Comparison of ENCODE assay signal across 19 mouse cellular contexts in genomic region chr1:172711962-172712361, GRCm38 (mm10). TPM values are rescaled to one million over a fixed set of nuclear protein-coding genes. Genes with fewer than 3 reads are reported as not detected.
DNase-seq lines count a peak whose midpoint lies in the region; ATAC-seq and TF ChIP-seq lines count a peak whose summit lies in the region.
"Had no signal": no experiment of that assay in that cellular context is flagged by ENCODE, and none has a peak within 500 bp of the region (broad histone marks: within the 10 kb centered on the region; RNA-seq: fewer than 3 reads in every experiment).

No protein-coding gene starts in this region.

- H3K9me3 ChIP-seq in heart, embryonic 10.5 days: no peaks in the 10 kb centered on the region
- no peaks in the 10 kb centered on the region for H3K9me3 ChIP-seq in kidney, embryonic 16.5 days (ENCODE audit: low read length)
- H3K9me3 ChIP-seq: forebrain, embryonic 10.5 days had no signal

- 0 out of 2 replicates have a peak, but pooled peaks cover 4% of the 10 kb centered on the region for H3K27me3 ChIP-seq in heart, embryonic 10.5 days (ENCODE audit: insufficient read depth, poor library complexity, severe bottlenecking)
- no peaks in the 10 kb centered on the region for H3K27me3 ChIP-seq in kidney, embryonic 16.5 days (ENCODE audit: insufficient read depth, low read length)
- no peaks in the 10 kb centered on the region for H3K27me3 ChIP-seq in kidney, adult 2 months (replicated peaks; ENCODE audit: control insufficient read depth, insufficient read depth, low read length)

- no peak overlapping the region for H3K4me3 ChIP-seq in heart, embryonic 10.5 days
- H3K4me3 ChIP-seq in kidney, embryonic 16.5 days (ENCODE audit: low read length): no peak overlapping the region
- H3K4me3 ChIP-seq in kidney, adult 2 months (ENCODE audit: insufficient read depth, low read depth, low read length): no peak overlapping the region
- H3K4me3 ChIP-seq: forebrain, embryonic 10.5 days; left cerebral cortex, adult 2 months had no signal

- TF ChIP-seq POLR2A in kidney, adult 2 months (IDR thresholded peaks at IDR 0.05; ENCODE audit: low read depth, low read length): no peak

- H3K9ac ChIP-seq in kidney, embryonic 16.5 days (replicated peaks; ENCODE audit: low read length): no peak overlapping the region
- H3K9ac ChIP-seq: hindbrain, embryonic 14.5 days; liver, embryonic 14.5 days had no signal

- no peak overlapping the region for H3K4me2 ChIP-seq in kidney, embryonic 16.5 days (replicated peaks; ENCODE audit: low read depth, low read length)
- H3K4me2 ChIP-seq: hindbrain, embryonic 14.5 days had no signal

- WGBS in heart, embryonic 10.5 days: 56% methylated on average over 4 of the region's 4 CpGs
- 65% methylated on average over 4 of the region's 4 CpGs for WGBS in kidney, embryonic 16.5 days
- WGBS in kidney, adult 2 months: 61% methylated on average over 4 of the region's 4 CpGs

- DNase-seq in heart, adult 11 months: peak; percentile 82
- no peak for DNase-seq in heart, embryonic 10.5 days (ENCODE audit: low spot score)
- no peak for DNase-seq in kidney, adult 2 months
- DNase-seq in MN1 (ENCODE audit: low spot score): peak; percentile 4
- DNase-seq in heart, postnatal 4 days: peak; percentile 8
- DNase-seq in gastrocnemius, postnatal 4 days (ENCODE audit: low spot score in 2 of 2): no peak
- no peak for DNase-seq in embryo, embryonic 10 days (ENCODE audit: low spot score)
- DNase-seq: cerebellum, adult 11 months; right cerebral cortex, postnatal 25 days; thymus, postnatal 14 days had no signal

- TF ChIP-seq CTCF in kidney, adult 2 months (conservative IDR thresholded peaks at IDR 0.05; ENCODE audit: insufficient read depth, insufficient read length, low read depth, low read length): no peak

- no peaks in the 10 kb centered on the region for H3K4me1 ChIP-seq in heart, embryonic 10.5 days
- peaks cover 9% of the 10 kb centered on the region; the same call in 1 of the 2 replicates for H3K4me1 ChIP-seq in kidney, embryonic 16.5 days (ENCODE audit: insufficient read depth, low read length)
- H3K4me1 ChIP-seq in kidney, adult 2 months (ENCODE audit: control insufficient read depth, insufficient read depth, low read length): no peaks in the 10 kb centered on the region
- H3K4me1 ChIP-seq: forebrain, embryonic 10.5 days had no signal

- H3K36me3 ChIP-seq in heart, embryonic 10.5 days: no peaks in the 10 kb centered on the region
- H3K36me3 ChIP-seq in kidney, embryonic 16.5 days (ENCODE audit: insufficient read depth, low read length): no peaks in the 10 kb centered on the region
- H3K36me3 ChIP-seq in kidney, adult 2 months (ENCODE audit: control insufficient read depth, insufficient read depth, low read length): no peaks in the 10 kb centered on the region
- H3K36me3 ChIP-seq: forebrain, embryonic 10.5 days had no signal

- H3K27ac ChIP-seq in heart, embryonic 10.5 days: no peak overlapping the region
- peak overlapping the region; percentile 53 for H3K27ac ChIP-seq in kidney, embryonic 16.5 days (ENCODE audit: low read length)
- no peak overlapping the region for H3K27ac ChIP-seq in kidney, adult 2 months (ENCODE audit: insufficient read depth, low read depth, low read length)
- H3K27ac ChIP-seq: forebrain, embryonic 10.5 days; hindbrain, embryonic 14.5 days; left cerebral cortex, adult 2 months; liver, embryonic 14.5 days had no signal

- ATAC-seq in kidney, embryonic 16.5 days (ENCODE audit: low FRiP score, low TSS enrichment): no peak
- ATAC-seq: activated CD4-positive, CD25-positive, alpha-beta regulatory T cell, adult 4 months had no signal

RNA-seq across cellular contexts. Expression of gene Crp, which starts 14.1 kb away (rescaled TPM):
- 0.20 TPM in 1 of 2 replicates, not detected in the other for polyA plus RNA-seq in heart, embryonic 10.5 days (2016; fragmentation: Nextera tagmentation; extraction: Ambion mirVana)
- 0.69 and 0.73 TPM in 2 replicates for polyA plus RNA-seq in kidney, embryonic 16.5 days (2015; fragmentation: Nextera tagmentation; extraction: Ambion mirVana)
- 0.08 TPM in 1 of 2 replicates, not detected in the other for polyA plus RNA-seq in kidney, adult 2 months (2012; rRNA removed)
- total RNA-seq in heart, postnatal 4 days (2021): not detected
- under 1 TPM; 0.21 to 0.29 TPM for total RNA-seq in gastrocnemius, postnatal 4 days (2021)
- total RNA-seq: common myeloid progenitor, adult 5-6 weeks; left cerebral cortex, adult 2 months; megakaryocyte-erythroid progenitor cell, adult 5-6 weeks had no signal
- polyA plus RNA-seq: activated CD4-positive, CD25-positive, alpha-beta regulatory T cell, adult 4 months; forebrain, embryonic 10.5 days; large intestine, adult 2 months had no signal

Comparison
In these comparisons a context has a peak if more than half of its experiments do, and no peak if none do; other contexts are left out.
1. DNase-seq: peak in heart, adult 11 months (single experiment), MN1 (single experiment) and heart, postnatal 4 days (single experiment); none in heart, embryonic 10.5 days (single experiment), kidney, adult 2 months (single experiment), gastrocnemius, postnatal 4 days (0 of 2) and embryo, embryonic 10 days (single experiment).